10 mouse cellular contexts compared by ENCODE assay signal in genomic region chr3:153968549-153968948, GRCm38 (mm10). TPM values are rescaled to one million over a fixed set of nuclear protein-coding genes. Genes with fewer than 3 reads are reported as not detected.
DNase-seq lines count a peak whose midpoint lies in the region; ATAC-seq lines count a peak whose summit lies in the region.
"Had no signal": no experiment of that assay in that cellular context is flagged by ENCODE, and none has a peak within 500 bp of the region (broad histone marks: within the 10 kb centered on the region; RNA-seq: fewer than 3 reads in every experiment).

No protein-coding gene starts in this region.

- H3K27me3 ChIP-seq in hindbrain, embryonic 11.5 days (ENCODE audit: control insufficient read depth, insufficient read depth, low read length): peaks cover 4% of the 10 kb centered on the region
- H3K27me3 ChIP-seq in hindbrain, embryonic 16.5 days (replicated peaks; ENCODE audit: control insufficient read depth, insufficient read depth, low read length): no peaks in the 10 kb centered on the region
- peaks cover 14% of the 10 kb centered on the region for H3K27me3 ChIP-seq in liver, embryonic 16.5 days (ENCODE audit: control insufficient read depth, insufficient read depth, low read depth, low read length)

- no peak overlapping the region for H3K4me2 ChIP-seq in hindbrain, embryonic 11.5 days (replicated peaks; ENCODE audit: low read depth, low read length)
- no peak overlapping the region for H3K4me2 ChIP-seq in hindbrain, embryonic 16.5 days (ENCODE audit: low read length)
- H3K4me2 ChIP-seq in liver, embryonic 16.5 days (ENCODE audit: low read depth, low read length): no peak overlapping the region
- H3K4me2 ChIP-seq: limb, embryonic 15.5 days; stomach, embryonic 15.5 days had no signal

- DNase-seq in hindbrain, embryonic 11.5 days (ENCODE audit: low spot score): peak; percentile 69
- DNase-seq in ES-CJ7 (ENCODE audit: low read depth, low spot score): peak; percentile 89
- DNase-seq in c-Kit-positive CD71-positive TER-119-negative erythroid progenitor cells, embryonic 14.5 days (ENCODE audit: low read depth): peak; percentile 86
- DNase-seq in frontal cortex, postnatal 10 days (ENCODE audit: low spot score in 2 of 2): peak; percentile 29 to 31
- peak; percentile 67 for DNase-seq in telencephalon, adult 2 months (ENCODE audit: low read depth, low spot score)
- DNase-seq in adrenal gland, adult 2 months: no peak

- no peaks in the 10 kb centered on the region for H3K36me3 ChIP-seq in hindbrain, embryonic 11.5 days (ENCODE audit: control insufficient read depth, insufficient read depth, low read length)
- H3K36me3 ChIP-seq in hindbrain, embryonic 16.5 days (ENCODE audit: control insufficient read depth, insufficient read depth, low read length): no peaks in the 10 kb centered on the region
- no peaks in the 10 kb centered on the region for H3K36me3 ChIP-seq in liver, embryonic 16.5 days (ENCODE audit: control insufficient read depth, insufficient read depth)
- H3K36me3 ChIP-seq: limb, embryonic 15.5 days; stomach, embryonic 15.5 days had no signal

- no peak overlapping the region for H3K9ac ChIP-seq in hindbrain, embryonic 11.5 days (ENCODE audit: low read depth, low read length)
- H3K9ac ChIP-seq in hindbrain, embryonic 16.5 days (ENCODE audit: low read depth, low read length): no peak overlapping the region
- no peak overlapping the region for H3K9ac ChIP-seq in liver, embryonic 16.5 days (ENCODE audit: low read depth, low read length)
- H3K9ac ChIP-seq: limb, embryonic 15.5 days; stomach, embryonic 15.5 days had no signal

- ATAC-seq in hindbrain, embryonic 11.5 days (ENCODE audit: low FRiP score): no peak
- no peak for ATAC-seq in hindbrain, embryonic 16.5 days
- ATAC-seq in liver, embryonic 16.5 days (ENCODE audit: low read depth): 0 out of 2 replicates have a peak, but pooled peaks have one; percentile 45

- no peaks in the 10 kb centered on the region for H3K4me1 ChIP-seq in hindbrain, embryonic 11.5 days (replicated peaks; ENCODE audit: control insufficient read depth, insufficient read depth, low read length)
- no peaks in the 10 kb centered on the region; the same call in 1 of the 2 replicates for H3K4me1 ChIP-seq in hindbrain, embryonic 16.5 days (ENCODE audit: control insufficient read depth, insufficient read depth, low read depth, low read length)
- H3K4me1 ChIP-seq in liver, embryonic 16.5 days (ENCODE audit: control insufficient read depth, low read depth, low read length): no peaks in the 10 kb centered on the region

- WGBS in hindbrain, embryonic 11.5 days: 35% methylated on average over 4 of the region's 4 CpGs
- 37% methylated on average over 4 of the region's 4 CpGs for WGBS in hindbrain, embryonic 16.5 days
- 46% methylated on average over 4 of the region's 4 CpGs for WGBS in liver, embryonic 16.5 days (ENCODE audit: insufficient replicate concordance)

- no peaks in the 10 kb centered on the region for H3K9me3 ChIP-seq in hindbrain, embryonic 11.5 days (ENCODE audit: control insufficient read depth, low read length)
- H3K9me3 ChIP-seq in hindbrain, embryonic 16.5 days (ENCODE audit: control insufficient read depth, low read length): no peaks in the 10 kb centered on the region
- H3K9me3 ChIP-seq in liver, embryonic 16.5 days (replicated peaks; ENCODE audit: control insufficient read depth, low read length): no peaks in the 10 kb centered on the region
- H3K9me3 ChIP-seq: limb, embryonic 15.5 days; stomach, embryonic 15.5 days had no signal

- H3K4me3 ChIP-seq in hindbrain, embryonic 11.5 days (ENCODE audit: low read depth, low read length): no peak overlapping the region
- no peak overlapping the region for H3K4me3 ChIP-seq in hindbrain, embryonic 16.5 days (ENCODE audit: low read length)
- H3K4me3 ChIP-seq in liver, embryonic 16.5 days (ENCODE audit: low read depth, low read length): no peak overlapping the region
- H3K4me3 ChIP-seq: limb, embryonic 15.5 days; stomach, embryonic 15.5 days had no signal

- no peak overlapping the region for H3K27ac ChIP-seq in hindbrain, embryonic 11.5 days (ENCODE audit: low read depth, low read length)
- no peak overlapping the region for H3K27ac ChIP-seq in hindbrain, embryonic 16.5 days (ENCODE audit: low read depth, low read length)
- no peak overlapping the region for H3K27ac ChIP-seq in liver, embryonic 16.5 days (ENCODE audit: low read length)
- H3K27ac ChIP-seq: limb, embryonic 15.5 days; stomach, embryonic 15.5 days had no signal

RNA-seq across cellular contexts. Expression of gene Slc44a5, which starts 4.7 kb away (rescaled TPM):
- 6.2 and 8.1 TPM in 2 replicates for polyA plus RNA-seq in hindbrain, embryonic 11.5 days (2014; fragmentation: Nextera tagmentation; extraction: Ambion mirVana)
- polyA plus RNA-seq in hindbrain, embryonic 16.5 days (2015; fragmentation: Nextera tagmentation; extraction: Ambion mirVana): 7.5 and 9.3 TPM in 2 replicates
- 0.18 and 0.22 TPM in 2 replicates for polyA plus RNA-seq in liver, embryonic 16.5 days (2015; fragmentation: Nextera tagmentation; extraction: Ambion mirVana)
- total RNA-seq in adrenal gland, adult 2 months (2021): not detected
- polyA plus RNA-seq in adrenal gland, adult 2 months (2012; rRNA removed): 0.01 TPM in 1 of 2 replicates, not detected in the other

RNA-seq across cellular contexts. Expression of gene Acadm, which starts 24.1 kb away (rescaled TPM):
- 55.0 and 63.6 TPM in 2 replicates for polyA plus RNA-seq in hindbrain, embryonic 11.5 days (2014; fragmentation: Nextera tagmentation; extraction: Ambion mirVana)
- polyA plus RNA-seq in hindbrain, embryonic 16.5 days (2015; fragmentation: Nextera tagmentation; extraction: Ambion mirVana): 69.1 and 70.4 TPM in 2 replicates
- 133 and 157 TPM in 2 replicates for polyA plus RNA-seq in liver, embryonic 16.5 days (2015; fragmentation: Nextera tagmentation; extraction: Ambion mirVana)
- total RNA-seq in adrenal gland, adult 2 months (2021): 100 to 1,000 TPM; 711 to 911 TPM
- 58.0 and 61.0 TPM in 2 replicates for polyA plus RNA-seq in adrenal gland, adult 2 months (2012; rRNA removed)

RNA-seq across cellular contexts. Expression of gene Rabggtb, which starts 55.7 kb away (rescaled TPM):
- 41.8 and 43.6 TPM in 2 replicates for polyA plus RNA-seq in hindbrain, embryonic 11.5 days (2014; fragmentation: Nextera tagmentation; extraction: Ambion mirVana)
- polyA plus RNA-seq in hindbrain, embryonic 16.5 days (2015; fragmentation: Nextera tagmentation; extraction: Ambion mirVana): 54.4 and 62.2 TPM in 2 replicates
- polyA plus RNA-seq in liver, embryonic 16.5 days (2015; fragmentation: Nextera tagmentation; extraction: Ambion mirVana): 29.1 and 35.8 TPM in 2 replicates
- 10 to 100 TPM; 79.8 to 95.2 TPM for total RNA-seq in adrenal gland, adult 2 months (2021)
- 16.3 and 17.6 TPM in 2 replicates for polyA plus RNA-seq in adrenal gland, adult 2 months (2012; rRNA removed)
